Mouse (Mus musculus) hindbrain, postnatal 0 days (tissue): ENCODE results near the gene Ccr7. TPM values are rescaled to one million over a fixed set of nuclear protein-coding genes. Genes with fewer than 3 reads are reported as not detected.

ENCODE experiments used
- ATAC-seq: fragments of 200-750 bp; cut with Nextera tagmentation; 2 replicates; pipeline ENCODE4 v1.8.0; 2017; ENCODE audit warnings: mild to moderate bottlenecking, moderate TSS enrichment, moderate library complexity
- DNase-seq: peaks from one replicate; pipeline ENCODE4 v3.0.0-alpha.2; 2015; ENCODE audit warnings: low spot score
- H3K27ac ChIP-seq: fragments of 300-500 bp; sonication (generic); 2 replicates; pipeline ENCODE4 v1.5.1; 2014; ENCODE audit warnings: mild to moderate bottlenecking
- H3K27me3 ChIP-seq: fragments of 300-500 bp; sonication (generic); 2 replicates; pipeline ENCODE4 v1.6.1; 2014; ENCODE audit warnings: low read length, mixed read lengths; ENCODE audit not compliant: insufficient read depth
- H3K36me3 ChIP-seq: fragments of 300-500 bp; sonication (generic); 2 replicates; pipeline ENCODE4 v1.6.1; 2014; ENCODE audit warnings: low read length, mixed read lengths; ENCODE audit not compliant: insufficient read depth
- H3K4me1 ChIP-seq: fragments of 300-500 bp; sonication (generic); 2 replicates; pipeline ENCODE4 v1.6.1; 2014; ENCODE audit warnings: antibody characterized with exemption, low read length, mixed read lengths; ENCODE audit not compliant: insufficient read depth
- H3K4me2 ChIP-seq: fragments of 300-500 bp; sonication (generic); 2 replicates; pipeline ENCODE4 v1.6.1; 2014; ENCODE audit warnings: low read depth, mild to moderate bottlenecking, low read length, moderate library complexity, mixed read lengths
- H3K4me3 ChIP-seq: fragments of 300-500 bp; sonication (generic); 2 replicates; pipeline ENCODE4 v1.5.1; 2014; ENCODE audit warnings: low read length
- H3K9ac ChIP-seq: fragments of 300-500 bp; sonication (generic); replicated peaks from 2 replicates; pipeline ENCODE4 v1.6.1; 2014; ENCODE audit warnings: mild to moderate bottlenecking, low read length, moderate library complexity, mixed read lengths
- H3K9me3 ChIP-seq: fragments of 300-500 bp; sonication (generic); 2 replicates; pipeline ENCODE4 v1.6.1; 2016; ENCODE audit warnings: low read length, mixed read lengths
- CTCF ChIP-seq: IDR thresholded peaks from 2 replicates; pipeline ENCODE4 v1.5.1; 2016; ENCODE audit warnings: antibody characterized with exemption, control low read depth, low read depth
- WGBS: fragments of 180-500 bp; shearing (Covaris S2); extraction: QIAGEN DNeasy Blood & Tissue Kit; methylation state at CpG from one replicate; pipeline ENCODE4 v1.1.7; 2014; 5-methylcytosine and 5-hydroxymethylcytosine counted together
- polyA plus RNA-seq: library from polyadenylated mRNA; unstranded; fragments of >200 nt; fragmentation: Nextera tagmentation; extraction: Ambion mirVana; gene quantifications from 2 replicates; pipeline ENCODE4 v1.2.1, GENCODE M21; 2015
- total RNA-seq: library from RNA; depleted of rRNA; stranded (reverse); fragments of >200 nt; gene quantifications from 2 replicates; pipeline ENCODE4 v1.2.3, GENCODE M21; 2014; rRNA removed

Ccr7 gene
- total and polyA plus RNA-seq, 2 experiments from 2014 or later, result not detected

DNA sequence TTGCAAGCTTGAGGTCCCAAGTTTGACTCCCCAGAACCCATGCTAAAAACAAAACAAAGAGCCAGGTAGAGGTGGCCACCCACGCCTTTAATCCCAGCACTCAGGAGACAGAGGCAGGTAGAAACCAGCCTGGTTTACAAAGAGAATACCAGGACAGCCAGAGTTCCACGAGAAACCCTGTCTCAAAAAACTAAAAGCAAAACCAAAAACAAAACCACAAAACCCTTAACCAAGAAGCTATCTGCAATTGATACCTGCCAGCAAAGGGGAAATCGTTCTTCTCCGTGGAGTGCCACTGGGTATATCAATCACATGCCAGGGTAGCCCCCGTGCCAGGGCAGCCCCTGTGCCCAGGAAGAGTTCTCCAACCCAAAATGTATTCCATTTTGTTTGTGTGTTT lies 54.7 kb downstream of the Ccr7 start:
- ATAC-seq (no peak), DNase-seq (no peak)
- no peak overlapping the region for H3K4me3 ChIP-seq
- H3K36me3 ChIP-seq, result no peaks in the 10 kb centered on the region
- H3K4me1 ChIP-seq, result no peaks in the 10 kb centered on the region
- TF ChIP-seq CTCF, result no peak
- no peak overlapping the region for H3K27ac ChIP-seq
- H3K9ac ChIP-seq, result no peak overlapping the region
- WGBS, result 83% methylated on average over 5 of the region's 5 CpGs
- no peaks in the 10 kb centered on the region for H3K9me3 ChIP-seq
- H3K4me2 ChIP-seq, result no peak overlapping the region
- H3K27me3 ChIP-seq, result no peaks in the 10 kb centered on the region

GRCm38 (mm10) chr11:99099516-99099915 lies 55.4 kb downstream of the Ccr7 start:
- H3K27me3 ChIP-seq, result no peaks in the 10 kb centered on the region
- 62% methylated on average over 7 of the region's 7 CpGs for WGBS
- no peak overlapping the region for H3K4me2 ChIP-seq
- DNase-seq, result no peak
- no peak overlapping the region for H3K27ac ChIP-seq
- H3K4me1 ChIP-seq, result no peaks in the 10 kb centered on the region
- no peak for TF ChIP-seq CTCF
- no peaks in the 10 kb centered on the region for H3K36me3 ChIP-seq
- H3K9me3 ChIP-seq, result no peaks in the 10 kb centered on the region
- no peak overlapping the region for H3K9ac ChIP-seq
- no peak for ATAC-seq
- no peak overlapping the region for H3K4me3 ChIP-seq

- Histone ChIP-seq H3K4me1 (no peaks in the 10 kb centered on the region), H3K4me2 (no peak overlapping the region), H3K4me3 (no peak overlapping the region), H3K27ac (no peak overlapping the region), H3K9me3 (no peaks in the 10 kb centered on the region), H3K9ac (no peak overlapping the region), H3K27me3 (no peaks in the 10 kb centered on the region), H3K36me3 (no peaks in the 10 kb centered on the region)
- DNase-seq (no peak), ATAC-seq (no peak)
- 92% methylated on average over 9 of the region's 9 CpGs for WGBS
- TF ChIP-seq CTCF, result no peak
Measured at GRCm38 (mm10) chr11:99098924-99099323, 56.0 kb downstream of the Ccr7 start.

- H3K27ac ChIP-seq, result no peak overlapping the region
- H3K4me3 ChIP-seq, result no peak overlapping the region
- H3K4me1 ChIP-seq, result no peaks in the 10 kb centered on the region
- no peak overlapping the region for H3K9ac ChIP-seq
- DNase-seq, result no peak
- no peak for ATAC-seq
- no peaks in the 10 kb centered on the region for H3K27me3 ChIP-seq
- H3K4me2 ChIP-seq, result no peak overlapping the region
- TF ChIP-seq CTCF, result no peak
- no peaks in the 10 kb centered on the region for H3K9me3 ChIP-seq
- WGBS, result 72% methylated on average over 8 of the region's 8 CpGs
- no peaks in the 10 kb centered on the region for H3K36me3 ChIP-seq
Measured at GRCm38 (mm10) chr11:99096996-99097774, 57.7 kb downstream of the Ccr7 start.

DNA sequence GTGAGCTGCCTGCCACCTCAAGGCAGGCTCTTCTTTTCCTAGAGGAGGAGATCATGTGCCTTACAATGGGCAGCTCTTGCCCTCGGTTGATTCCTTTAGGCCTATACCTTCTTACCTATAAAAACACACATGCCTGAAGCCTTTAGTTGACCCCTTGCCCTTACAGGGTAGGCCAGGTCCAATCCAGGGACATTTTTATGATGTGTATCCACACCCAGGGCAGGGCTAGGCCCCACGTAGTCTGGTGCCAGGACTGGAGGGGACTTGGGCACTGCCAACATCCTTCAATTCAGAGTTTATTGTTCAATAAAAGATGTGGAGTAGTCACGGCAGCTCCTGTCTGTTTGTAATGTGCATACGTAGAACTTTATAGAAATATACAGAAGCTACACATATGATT lies 58.5 kb downstream of the Ccr7 start:
- Histone ChIP-seq H3K36me3 (no peaks in the 10 kb centered on the region), H3K27me3 (no peaks in the 10 kb centered on the region), H3K9ac (no peak overlapping the region), H3K4me2 (no peak overlapping the region), H3K27ac (no peak overlapping the region), H3K4me1 (no peaks in the 10 kb centered on the region), H3K4me3 (no peak overlapping the region), H3K9me3 (no peaks in the 10 kb centered on the region)
- WGBS, result 72% methylated on average over 4 of the region's 4 CpGs
- no peak for TF ChIP-seq CTCF
- DNase-seq, result no peak
- ATAC-seq, result no peak

GRCm38 (mm10) chr11:99095759-99096158 lies 59.1 kb downstream of the Ccr7 start:
- Histone ChIP-seq H3K4me2 (no peak overlapping the region), H3K27me3 (no peaks in the 10 kb centered on the region), H3K9me3 (no peaks in the 10 kb centered on the region), H3K27ac (no peak overlapping the region), H3K9ac (no peak overlapping the region), H3K36me3 (no peaks in the 10 kb centered on the region), H3K4me3 (no peak overlapping the region), H3K4me1 (no peaks in the 10 kb centered on the region)
- no peak for ATAC-seq
- DNase-seq, result no peak
- WGBS, result 79% methylated on average over 4 of the region's 4 CpGs
- no peak for TF ChIP-seq CTCF

- no peak for ATAC-seq
- WGBS, result 70% methylated on average over 2 of the region's 2 CpGs
- TF ChIP-seq CTCF, result no peak
Measured at GRCm38 (mm10) chr11:99094911-99095676, 59.8 kb downstream of the Ccr7 start.

More at GRCm38 (mm10) chr11:99094911-99095676, 59.8 kb downstream of the Ccr7 start:
- Histone ChIP-seq H3K27me3 (no peaks in the 10 kb centered on the region), H3K9ac (no peak overlapping the region), H3K27ac (no peak overlapping the region), H3K9me3 (no peaks in the 10 kb centered on the region), H3K36me3 (no peaks in the 10 kb centered on the region), H3K4me2 (no peak overlapping the region), H3K4me3 (no peak overlapping the region), H3K4me1 (no peaks in the 10 kb centered on the region)
- DNase-seq, result no peak

Other genes with a start within 250 kb of the Ccr7 start
- 2.5 and 4.6 TPM in 2 replicates for gene Cdc6, start 247.3 kb downstream of the Ccr7 start, total RNA-seq
- gene Cdc6, start 247.3 kb downstream of the Ccr7 start, polyA plus RNA-seq, result 3.0 and 3.4 TPM in 2 replicates
- 16.9 and 19.2 TPM in 2 replicates for gene Rara, start 227.3 kb downstream of the Ccr7 start, total RNA-seq
- gene Rara, start 227.3 kb downstream of the Ccr7 start, polyA plus RNA-seq, result 8.1 and 9.5 TPM in 2 replicates
- gene Gjd3, start 172.1 kb downstream of the Ccr7 start, total RNA-seq, result 0.75 and 5.0 TPM in 2 replicates
- gene Gjd3, start 172.1 kb downstream of the Ccr7 start, polyA plus RNA-seq, result 4.8 and 5.9 TPM in 2 replicates
- 43.8 and 44.4 TPM in 2 replicates for gene Top2a, start 130.9 kb downstream of the Ccr7 start, total RNA-seq
- 34.2 and 39.1 TPM in 2 replicates for gene Top2a, start 130.9 kb downstream of the Ccr7 start, polyA plus RNA-seq
- 81.3 and 82.2 TPM in 2 replicates for gene Igfbp4, start 113.8 kb downstream of the Ccr7 start, total RNA-seq
- gene Igfbp4, start 113.8 kb downstream of the Ccr7 start, polyA plus RNA-seq, result 96.3 and 103 TPM in 2 replicates
- 1.3 TPM in 1 of 2 replicates, not detected in the other for gene Tns4, start 65.8 kb downstream of the Ccr7 start, total RNA-seq
- gene Tns4, start 65.8 kb downstream of the Ccr7 start, polyA plus RNA-seq, result 0.08 TPM in 1 of 2 replicates, not detected in the other
- 60.6 and 66.7 TPM in 2 replicates for gene Smarce1, start 75.9 kb upstream of the Ccr7 start, total RNA-seq
- gene Smarce1, start 75.9 kb upstream of the Ccr7 start, polyA plus RNA-seq, result 186 and 188 TPM in 2 replicates
- gene Krt222, start 89.0 kb upstream of the Ccr7 start, total RNA-seq, result 9.0 and 10.7 TPM in 2 replicates
- gene Krt222, start 89.0 kb upstream of the Ccr7 start, polyA plus RNA-seq, result 12.8 and 12.9 TPM in 2 replicates
- gene Krt24, start 130.2 kb upstream of the Ccr7 start, total RNA-seq, result not detected in 2 replicates
- 0.23 and 0.32 TPM in 2 replicates for gene Krt24, start 130.2 kb upstream of the Ccr7 start, polyA plus RNA-seq
- 1.3 and 1.4 TPM in 2 replicates for gene Krt25, start 167.9 kb upstream of the Ccr7 start, total RNA-seq
- 1.3 and 1.4 TPM in 2 replicates for gene Krt25, start 167.9 kb upstream of the Ccr7 start, polyA plus RNA-seq
- 0.50 and 0.99 TPM in 2 replicates for gene Krt26, start 182.9 kb upstream of the Ccr7 start, total RNA-seq
- 0.50 and 0.79 TPM in 2 replicates for gene Krt26, start 182.9 kb upstream of the Ccr7 start, polyA plus RNA-seq
- 0.40 and 0.89 TPM in 2 replicates for gene Krt27, start 196.0 kb upstream of the Ccr7 start, total RNA-seq
- gene Krt27, start 196.0 kb upstream of the Ccr7 start, polyA plus RNA-seq, result 0.34 and 0.35 TPM in 2 replicates
- gene Krt28, start 219.8 kb upstream of the Ccr7 start, total RNA-seq, result 0.05 and 0.75 TPM in 2 replicates
- gene Krt28, start 219.8 kb upstream of the Ccr7 start, polyA plus RNA-seq, result 0.58 and 0.67 TPM in 2 replicates
- gene Krt10, start 234.3 kb upstream of the Ccr7 start, total RNA-seq, result 1.7 and 1.9 TPM in 2 replicates
- 40.4 and 45.1 TPM in 2 replicates for gene Krt10, start 234.3 kb upstream of the Ccr7 start, polyA plus RNA-seq